Mouse (Mus musculus): ENCODE data around the gene Synj1. TPM values are rescaled to one million over a fixed set of nuclear protein-coding genes. Genes with fewer than 3 reads are reported as not detected.

Gene Synj1
- total RNA-seq, 2 experiments from 2014 or later, result 28.4 to 33.6 TPM

- no peak for DNase-seq
Measured at GRCm38 (mm10) chr16:90941246-90941645, 69.9 kb downstream of the Synj1 start.

- peak; percentile 94 to 95 for DNase-seq
Measured at GRCm38 (mm10) chr16:90934687-90935328, 76.3 kb downstream of the Synj1 start, which contains the start of gene Cfap298. Cfap298 (minus strand) TSS chr16:90935114.

- DNase-seq, result peak in 1 of 2 experiments; percentile 72
Measured at GRCm38 (mm10) chr16:90934193-90934686, 76.9 kb downstream of the Synj1 start.

GRCm38 (mm10) chr16:90933534-90934176 lies 77.5 kb downstream of the Synj1 start:
- peak in 1 of 2 experiments; percentile 23 for DNase-seq

- DNase-seq, result no peak
Measured at GRCm38 (mm10) chr16:90927446-90927845, 83.7 kb downstream of the Synj1 start.

- DNase-seq, result peak; percentile 68 to 84
Measured at GRCm38 (mm10) chr16:90925461-90925860, 85.6 kb downstream of the Synj1 start.

GRCm38 (mm10) chr16:90924606-90925370 lies 86.3 kb downstream of the Synj1 start:
- DNase-seq, result peak; percentile 59 to 76

GRCm38 (mm10) chr16:90921471-90922159 lies 89.5 kb downstream of the Synj1 start:
- DNase-seq, result peak; percentile 78 to 83

- DNase-seq, result no peak
Measured at GRCm38 (mm10) chr16:90917156-90917555, 94.0 kb downstream of the Synj1 start.

- peak; percentile 62 to 78 for DNase-seq
Measured at GRCm38 (mm10) chr16:90916040-90916481, 95.0 kb downstream of the Synj1 start.

GRCm38 (mm10) chr16:90911766-90912165 lies 99.3 kb downstream of the Synj1 start:
- DNase-seq, result peak in 1 of 2 experiments; percentile 24

- DNase-seq, result peak; percentile 52 to 56
Measured at GRCm38 (mm10) chr16:90910855-90911533, 100.1 kb downstream of the Synj1 start.

- no peak for DNase-seq
Measured at GRCm38 (mm10) chr16:90907250-90907649, 103.9 kb downstream of the Synj1 start.

GRCm38 (mm10) chr16:90903300-90903699 lies 107.8 kb downstream of the Synj1 start:
- no peak for DNase-seq

- peak; percentile 26 to 49 for DNase-seq
Measured at GRCm38 (mm10) chr16:90901364-90901763, 109.7 kb downstream of the Synj1 start.

- no peak for DNase-seq
Measured at GRCm38 (mm10) chr16:90899498-90899897, 111.6 kb downstream of the Synj1 start.

GRCm38 (mm10) chr16:90897651-90898050 lies 113.5 kb downstream of the Synj1 start:
- peak; percentile 71 to 76 for DNase-seq

GRCm38 (mm10) chr16:90893792-90894191 lies 117.3 kb downstream of the Synj1 start:
- no peak for DNase-seq

GRCm38 (mm10) chr16:90893019-90893418 lies 118.1 kb downstream of the Synj1 start:
- DNase-seq, result no peak

GRCm38 (mm10) chr16:90892081-90892480 lies 119.0 kb downstream of the Synj1 start:
- DNase-seq, result no peak

GRCm38 (mm10) chr16:90891601-90892000 lies 119.5 kb downstream of the Synj1 start:
- peak; percentile 44 to 56 for DNase-seq

All from heart, adult 18-20 months (tissue).